Mouse (Mus musculus) liver, embryonic 15.5 days (tissue): ENCODE data around the gene Zfp13. TPM values are rescaled to one million over a fixed set of nuclear protein-coding genes. Genes with fewer than 3 reads are reported as not detected.

ENCODE experiments used
- ATAC-seq: fragments of 200-750 bp; cut with Nextera tagmentation; 2 replicates; pipeline ENCODE4 v1.8.0; 2017; ENCODE audit warnings: moderate number of reproducible peaks, mild to moderate bottlenecking, moderate library complexity; ENCODE audit not compliant: insufficient read depth
- H3K27ac ChIP-seq: fragments of 300-500 bp; sonication (generic); replicated peaks from 2 replicates; pipeline ENCODE4 v1.5.1; 2015; ENCODE audit warnings: mild to moderate bottlenecking, inconsistent platforms
- H3K27me3 ChIP-seq: fragments of 300-500 bp; sonication (generic); 2 replicates; pipeline ENCODE4 v1.6.1; 2015; ENCODE audit warnings: mild to moderate bottlenecking, inconsistent platforms
- H3K36me3 ChIP-seq: fragments of 300-500 bp; sonication (generic); replicated peaks from 2 replicates; pipeline ENCODE4 v1.6.1; 2015; ENCODE audit warnings: moderate library complexity, mild to moderate bottlenecking, inconsistent platforms
- H3K4me1 ChIP-seq: fragments of 300-500 bp; sonication (generic); replicated peaks from 2 replicates; pipeline ENCODE4 v1.6.1; 2015; ENCODE audit warnings: inconsistent platforms
- H3K4me2 ChIP-seq: fragments of 300-500 bp; sonication (generic); 2 replicates; pipeline ENCODE4 v1.6.1; 2015; ENCODE audit warnings: moderate library complexity, mild to moderate bottlenecking, inconsistent platforms
- H3K4me3 ChIP-seq: fragments of 300-500 bp; sonication (generic); replicated peaks from 2 replicates; pipeline ENCODE4 v1.5.1; 2015; ENCODE audit warnings: mild to moderate bottlenecking, inconsistent platforms
- H3K9ac ChIP-seq: fragments of 300-500 bp; sonication (generic); 2 replicates; pipeline ENCODE4 v1.6.1; 2015; ENCODE audit warnings: moderate library complexity, mild to moderate bottlenecking, inconsistent platforms
- H3K9me3 ChIP-seq: fragments of 300-500 bp; sonication (generic); replicated peaks from 2 replicates; pipeline ENCODE4 v1.6.1; 2016; ENCODE audit warnings: inconsistent platforms
- WGBS: fragments of 180-500 bp; shearing (Covaris S2); methylation state at CpG from one replicate; pipeline ENCODE4 v1.1.7; 2015; ENCODE audit warnings: mixed read lengths; ENCODE audit not compliant: insufficient replicate concordance; 5-methylcytosine and 5-hydroxymethylcytosine counted together
- polyA plus RNA-seq: library from polyadenylated mRNA; unstranded; fragments of >200 nt; fragmentation: Nextera tagmentation; extraction: Ambion mirVana; gene quantifications from 2 replicates; pipeline ENCODE4 v1.2.1, GENCODE M21; 2015

The Zfp13 gene
- polyA plus RNA-seq, 1 experiment from 2014 or later = 1.8 TPM

DNA sequence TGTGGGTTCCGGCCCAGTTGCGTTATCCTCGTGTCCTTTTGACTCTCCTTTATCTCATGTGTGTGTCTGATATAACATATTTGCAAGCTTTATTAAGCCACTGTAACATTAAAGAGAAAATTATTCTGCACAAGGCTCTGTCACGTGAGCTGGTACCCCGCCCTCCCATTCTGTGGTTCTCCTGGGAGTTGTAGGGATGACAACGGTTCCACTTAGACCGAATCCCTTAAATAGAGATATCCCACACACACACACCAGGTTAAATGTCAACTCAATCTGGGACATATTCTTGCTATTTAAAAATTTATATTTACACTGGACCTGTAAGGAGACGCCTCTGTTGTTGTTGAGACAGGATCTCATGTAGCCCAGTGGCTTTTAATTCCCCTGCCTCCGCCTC is 49.8 kb downstream of the Zfp13 start:
- Histone ChIP-seq H3K36me3 (no peaks in the 10 kb centered on the region), H3K9me3 (no peaks in the 10 kb centered on the region), H3K4me2 (peak overlapping the region; percentile 92), H3K27me3 (no peaks in the 10 kb centered on the region), H3K9ac (peak overlapping the region; percentile 41), H3K27ac (peak overlapping the region; percentile 24), H3K4me1 (peaks cover 61% of the 10 kb centered on the region), H3K4me3 (peak overlapping the region; percentile 70)
- no peak for ATAC-seq
- WGBS = 2% methylated on average over 9 of the region's 9 CpGs

DNA sequence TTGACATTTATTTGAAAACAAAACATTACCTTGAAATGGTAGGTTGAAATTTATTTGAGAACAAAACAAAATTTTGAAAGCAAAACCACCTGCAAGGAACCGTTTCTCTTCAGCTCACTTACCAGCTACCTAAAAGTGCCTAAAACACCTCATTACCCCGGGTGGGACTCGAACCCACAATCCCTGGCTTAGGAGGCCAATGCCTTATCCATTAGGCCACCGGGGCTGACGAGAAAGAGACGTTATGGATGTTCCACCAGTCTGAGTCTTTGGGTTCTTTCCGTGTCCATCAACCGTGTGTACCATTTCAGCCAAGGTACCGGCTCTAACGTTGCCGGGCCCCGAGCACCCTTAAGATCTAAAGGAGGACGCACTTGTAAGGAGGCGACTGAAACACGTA is 50.7 kb downstream of the Zfp13 start:
- under 1% methylated on average over 15 of the region's 15 CpGs for WGBS
- peak overlapping the region; percentile 24; the same call in 1 of the 2 replicates for H3K27ac ChIP-seq
- H3K4me2 ChIP-seq = peak overlapping the region; percentile 92
- H3K9me3 ChIP-seq = no peaks in the 10 kb centered on the region
- no peaks in the 10 kb centered on the region for H3K36me3 ChIP-seq
- H3K27me3 ChIP-seq = no peaks in the 10 kb centered on the region
- peak overlapping the region; percentile 41; the same call in 1 of the 2 replicates for H3K9ac ChIP-seq
- peak; percentile 23 for ATAC-seq
- H3K4me3 ChIP-seq = peak overlapping the region; percentile 70
- peaks cover 56% of the 10 kb centered on the region for H3K4me1 ChIP-seq

DNA sequence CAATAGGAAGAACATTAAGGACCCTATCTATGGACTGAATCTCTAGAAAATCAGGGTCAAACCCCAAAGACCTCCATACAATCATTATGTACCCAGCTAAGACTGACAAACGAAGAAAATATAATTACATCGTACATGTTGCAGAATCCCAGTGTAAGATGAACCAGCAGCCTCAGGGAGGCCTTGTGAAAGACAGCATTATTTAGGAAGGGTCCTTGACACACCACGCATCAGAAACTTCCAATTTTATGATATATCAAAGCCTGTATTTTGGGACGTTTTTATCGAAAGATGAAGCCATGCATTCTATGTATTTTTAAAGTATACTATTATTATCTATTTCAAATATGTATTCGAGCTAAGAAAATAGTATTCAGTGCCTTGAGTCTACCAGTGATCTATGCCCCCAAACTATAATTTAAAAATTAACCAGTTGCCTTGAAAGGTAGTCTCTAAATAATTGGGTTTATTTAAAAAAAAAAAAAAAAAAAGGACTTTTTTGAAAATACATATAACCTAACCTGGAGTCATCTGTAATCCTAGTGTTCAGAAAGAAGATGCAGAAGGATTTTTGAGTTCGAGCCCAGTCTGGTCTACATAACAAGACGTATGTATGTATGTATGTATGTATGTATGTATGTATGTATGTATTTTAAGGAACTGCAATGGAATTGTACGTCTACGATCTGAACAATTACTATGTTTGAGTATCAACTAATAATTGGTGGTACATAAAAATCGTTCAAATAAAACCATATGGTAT is 51.4 kb downstream of the Zfp13 start:
- H3K9ac ChIP-seq = no peak overlapping the region
- peaks cover 49% of the 10 kb centered on the region for H3K4me1 ChIP-seq
- H3K27me3 ChIP-seq = no peaks in the 10 kb centered on the region
- peak overlapping the region; percentile 92 for H3K4me2 ChIP-seq
- no peak for ATAC-seq
- H3K27ac ChIP-seq = no peak overlapping the region
- H3K9me3 ChIP-seq = no peaks in the 10 kb centered on the region
- peak overlapping the region; percentile 70 for H3K4me3 ChIP-seq
- 44% methylated on average over 11 of the region's 11 CpGs for WGBS
- no peaks in the 10 kb centered on the region for H3K36me3 ChIP-seq

DNA sequence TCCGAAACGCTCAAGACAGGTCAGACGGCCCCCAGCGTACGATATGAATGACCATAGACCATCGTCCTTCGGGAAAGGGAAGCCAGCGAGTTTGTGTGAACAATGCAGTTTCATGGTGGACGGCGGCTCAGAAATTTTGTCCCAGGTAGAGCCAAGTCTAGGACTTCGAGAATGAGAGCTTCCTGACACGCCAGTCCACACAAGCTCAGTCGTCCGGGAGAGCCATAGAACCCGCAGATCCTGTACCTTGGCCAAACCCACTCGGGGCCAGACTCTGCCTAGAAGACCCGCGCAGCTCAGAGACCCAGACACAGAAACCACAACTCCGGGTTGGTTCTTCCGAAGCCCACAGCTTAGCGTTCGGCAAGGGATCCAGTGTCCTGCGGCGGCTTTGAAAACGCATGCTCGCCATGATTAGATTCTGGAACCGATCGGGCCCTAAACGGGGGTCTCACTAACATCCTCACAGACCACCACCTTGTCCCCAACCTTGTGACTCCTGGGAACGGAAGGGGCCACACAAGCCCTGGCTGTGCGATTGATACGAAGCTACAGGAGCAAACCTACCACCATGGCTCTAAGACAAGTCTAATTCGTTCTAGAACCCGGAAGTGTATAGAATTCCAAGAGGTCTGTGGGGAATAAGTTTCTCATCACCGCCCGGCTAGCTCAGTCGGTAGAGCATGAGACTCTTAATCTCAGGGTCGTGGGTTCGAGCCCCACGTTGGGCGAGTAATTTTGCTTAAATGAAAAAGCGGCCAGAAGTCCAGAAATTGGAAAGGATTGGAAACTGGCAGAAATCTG is 52.4 kb downstream of the Zfp13 start:
- under 1% methylated on average over 42 of the region's 42 CpGs for WGBS
- ATAC-seq = peak; percentile 30
- no peaks in the 10 kb centered on the region for H3K36me3 ChIP-seq
- H3K4me3 ChIP-seq = peak overlapping the region; percentile 67
- peaks cover 3% of the 10 kb centered on the region; the same call in 1 of the 2 replicates for H3K27me3 ChIP-seq
- H3K9me3 ChIP-seq = no peaks in the 10 kb centered on the region
- H3K9ac ChIP-seq = peak overlapping the region; percentile 65
- peak overlapping the region; percentile 69 for H3K4me2 ChIP-seq
- H3K27ac ChIP-seq = peak overlapping the region; percentile 73
- H3K4me1 ChIP-seq = peaks cover 47% of the 10 kb centered on the region

DNA sequence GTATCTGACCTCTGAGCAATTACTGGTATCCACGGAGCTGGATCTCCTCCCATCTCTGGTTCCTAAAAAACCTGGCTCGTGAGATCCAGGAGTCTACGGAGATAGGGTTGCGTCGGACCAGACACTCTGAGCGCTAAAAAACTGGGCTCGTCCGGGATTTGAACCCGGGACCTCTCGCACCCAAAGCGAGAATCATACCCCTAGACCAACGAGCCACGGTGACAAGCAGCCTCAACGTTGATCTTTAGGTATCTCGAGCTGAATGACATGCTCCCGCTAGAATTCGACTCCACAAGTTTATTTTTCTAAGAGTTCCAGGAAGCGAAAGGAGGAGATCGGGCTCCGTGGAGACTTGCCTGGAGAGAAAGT is 53.0 kb downstream of the Zfp13 start:
- Histone ChIP-seq H3K36me3 (no peaks in the 10 kb centered on the region), H3K9ac (peak overlapping the region; percentile 65), H3K27me3 (peaks cover 5% of the 10 kb centered on the region; the same call in 1 of the 2 replicates), H3K9me3 (no peaks in the 10 kb centered on the region), H3K4me2 (peak overlapping the region; percentile 69), H3K27ac (peak overlapping the region; percentile 73), H3K4me1 (peaks cover 48% of the 10 kb centered on the region), H3K4me3 (peak overlapping the region; percentile 67)
- peak; percentile 55 for ATAC-seq
- WGBS = under 1% methylated on average over 20 of the region's 20 CpGs

DNA sequence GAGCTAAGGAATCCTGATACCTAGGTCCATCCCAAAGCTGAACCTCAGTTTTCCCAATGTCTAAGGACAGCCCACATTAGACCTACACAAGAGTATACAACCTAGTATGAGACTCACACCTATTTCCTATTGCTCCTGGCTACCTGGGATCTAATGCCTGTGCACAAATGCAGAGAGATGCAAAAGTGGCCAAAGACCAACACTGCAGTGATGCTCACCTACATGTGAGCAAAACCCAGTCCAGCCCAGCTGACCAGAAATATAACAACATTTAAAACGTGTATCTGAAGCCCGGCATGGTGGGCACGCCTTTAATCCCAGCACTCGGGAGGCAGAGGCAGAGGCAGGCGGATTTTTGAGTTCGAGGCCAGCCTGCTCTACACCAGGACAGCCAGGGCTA is 53.4 kb downstream of the Zfp13 start:
- H3K4me2 ChIP-seq = peak overlapping the region; percentile 69
- H3K4me1 ChIP-seq = peaks cover 47% of the 10 kb centered on the region
- no peaks in the 10 kb centered on the region for H3K9me3 ChIP-seq
- 4% methylated on average over 6 of the region's 6 CpGs for WGBS
- ATAC-seq = peak; percentile 1; the same call in 1 of the 2 replicates
- H3K4me3 ChIP-seq = peak overlapping the region; percentile 67
- no peaks in the 10 kb centered on the region for H3K36me3 ChIP-seq
- H3K27ac ChIP-seq = no peak overlapping the region
- peaks cover 5% of the 10 kb centered on the region; the same call in 1 of the 2 replicates for H3K27me3 ChIP-seq
- no peak overlapping the region for H3K9ac ChIP-seq

DNA sequence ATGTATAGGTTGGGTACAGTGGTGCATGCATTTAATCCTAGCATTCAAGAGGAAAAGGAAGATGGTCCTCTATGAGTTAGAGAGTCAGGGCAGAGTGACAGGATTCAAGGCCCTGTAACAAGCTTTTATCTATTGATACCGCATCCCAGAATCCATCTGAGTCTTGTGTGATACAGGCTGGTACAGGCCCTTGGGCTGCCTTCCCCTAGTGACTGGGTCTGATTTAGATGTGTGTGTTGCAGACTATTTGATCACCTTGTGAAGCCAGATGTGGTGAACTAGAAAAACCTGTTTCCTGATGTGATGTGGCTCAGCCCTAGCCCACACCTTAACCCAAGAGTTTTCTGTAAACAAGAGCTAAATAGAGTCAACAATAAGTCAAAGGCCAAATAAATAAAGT is 54.5 kb downstream of the Zfp13 start:
- Histone ChIP-seq H3K9ac (no peak overlapping the region), H3K4me3 (no peak overlapping the region), H3K9me3 (no peaks in the 10 kb centered on the region), H3K36me3 (no peaks in the 10 kb centered on the region), H3K27ac (no peak overlapping the region), H3K4me1 (peaks cover 49% of the 10 kb centered on the region), H3K4me2 (no peak overlapping the region), H3K27me3 (peaks cover 9% of the 10 kb centered on the region; the same call in 1 of the 2 replicates)
- no peak for ATAC-seq
- 80% methylated on average over 1 of the region's 1 CpGs for WGBS

DNA sequence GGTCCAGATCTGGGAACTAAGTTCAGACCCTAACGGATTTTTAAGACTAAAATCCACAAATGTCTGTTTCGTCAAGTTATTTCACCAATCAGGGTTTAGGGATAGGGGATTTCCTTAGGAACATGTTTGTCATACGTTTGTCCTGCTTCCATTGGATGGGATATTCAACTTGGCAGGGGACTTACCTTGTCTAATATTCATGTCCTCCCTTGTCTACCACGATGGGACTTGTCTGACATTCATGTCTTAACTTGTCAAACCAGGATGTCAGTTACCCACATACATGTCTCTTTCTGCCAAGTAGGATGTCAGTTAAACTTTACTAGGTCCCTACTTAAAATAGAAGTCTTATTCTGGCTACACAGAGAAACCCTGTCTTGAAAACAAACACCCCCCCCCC is 55.3 kb downstream of the Zfp13 start:
- Histone ChIP-seq H3K4me2 (no peak overlapping the region), H3K27ac (no peak overlapping the region), H3K4me3 (no peak overlapping the region), H3K4me1 (peaks cover 41% of the 10 kb centered on the region), H3K36me3 (no peaks in the 10 kb centered on the region), H3K27me3 (peaks cover 10% of the 10 kb centered on the region; the same call in 1 of the 2 replicates), H3K9ac (no peak overlapping the region), H3K9me3 (no peaks in the 10 kb centered on the region)
- ATAC-seq = no peak
- 54% methylated on average over 4 of the region's 4 CpGs for WGBS

DNA sequence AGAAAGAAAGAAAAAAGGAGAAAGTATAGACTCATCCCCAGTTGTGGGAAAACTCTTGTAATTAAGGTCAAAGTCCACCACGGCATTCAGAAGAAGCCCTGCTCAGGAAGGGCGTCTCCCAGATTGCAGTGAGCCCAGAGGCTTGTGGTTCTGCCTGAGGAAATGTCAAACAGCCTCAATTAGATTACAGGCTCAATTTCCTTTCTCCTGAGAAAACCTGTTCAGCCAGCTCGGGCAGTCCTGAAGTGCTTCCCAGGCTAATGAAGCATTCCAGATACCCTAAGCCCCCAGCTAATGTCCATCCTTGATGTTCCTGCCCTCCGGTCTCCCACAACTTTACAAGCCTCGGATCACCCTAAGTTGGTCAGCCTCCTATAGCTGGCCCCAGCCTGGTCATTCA is 56.0 kb downstream of the Zfp13 start:
- H3K9ac ChIP-seq = no peak overlapping the region
- H3K27ac ChIP-seq = no peak overlapping the region
- ATAC-seq = no peak
- H3K36me3 ChIP-seq = no peaks in the 10 kb centered on the region
- H3K4me2 ChIP-seq = no peak overlapping the region
- peaks cover 40% of the 10 kb centered on the region for H3K4me1 ChIP-seq
- H3K27me3 ChIP-seq = peaks cover 10% of the 10 kb centered on the region; the same call in 1 of the 2 replicates
- 28% methylated on average over 5 of the region's 5 CpGs for WGBS
- no peaks in the 10 kb centered on the region for H3K9me3 ChIP-seq
- no peak overlapping the region for H3K4me3 ChIP-seq

DNA sequence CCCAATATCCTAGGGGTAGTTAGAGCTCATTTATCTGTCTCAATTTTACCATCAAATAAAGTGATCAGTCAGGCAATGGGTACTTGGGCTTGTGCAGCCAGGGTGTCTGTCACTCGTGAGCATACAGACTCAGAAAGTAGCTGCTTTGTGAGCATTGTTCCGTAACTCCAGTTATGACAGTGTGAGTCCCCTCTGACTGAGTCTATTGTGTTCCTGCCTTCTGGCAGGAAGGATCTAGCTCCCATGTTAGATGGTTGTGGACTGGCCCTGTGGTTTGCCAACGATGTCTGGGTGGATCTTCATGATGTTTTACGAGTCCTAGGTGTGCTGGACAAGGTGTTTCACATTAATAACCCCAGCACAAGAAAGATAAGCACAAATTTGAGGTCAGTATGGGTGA is 56.5 kb downstream of the Zfp13 start:
- Histone ChIP-seq H3K9ac (no peak overlapping the region), H3K4me1 (peaks cover 44% of the 10 kb centered on the region), H3K4me2 (no peak overlapping the region), H3K27ac (no peak overlapping the region), H3K27me3 (peaks cover 15% of the 10 kb centered on the region), H3K9me3 (no peaks in the 10 kb centered on the region), H3K4me3 (no peak overlapping the region), H3K36me3 (no peaks in the 10 kb centered on the region)
- no peak for ATAC-seq
- WGBS = 25% methylated on average over 4 of the region's 4 CpGs
